Mouse (Mus musculus): ENCODE results near the gene Lmo7.

Gene Lmo7

DNA sequence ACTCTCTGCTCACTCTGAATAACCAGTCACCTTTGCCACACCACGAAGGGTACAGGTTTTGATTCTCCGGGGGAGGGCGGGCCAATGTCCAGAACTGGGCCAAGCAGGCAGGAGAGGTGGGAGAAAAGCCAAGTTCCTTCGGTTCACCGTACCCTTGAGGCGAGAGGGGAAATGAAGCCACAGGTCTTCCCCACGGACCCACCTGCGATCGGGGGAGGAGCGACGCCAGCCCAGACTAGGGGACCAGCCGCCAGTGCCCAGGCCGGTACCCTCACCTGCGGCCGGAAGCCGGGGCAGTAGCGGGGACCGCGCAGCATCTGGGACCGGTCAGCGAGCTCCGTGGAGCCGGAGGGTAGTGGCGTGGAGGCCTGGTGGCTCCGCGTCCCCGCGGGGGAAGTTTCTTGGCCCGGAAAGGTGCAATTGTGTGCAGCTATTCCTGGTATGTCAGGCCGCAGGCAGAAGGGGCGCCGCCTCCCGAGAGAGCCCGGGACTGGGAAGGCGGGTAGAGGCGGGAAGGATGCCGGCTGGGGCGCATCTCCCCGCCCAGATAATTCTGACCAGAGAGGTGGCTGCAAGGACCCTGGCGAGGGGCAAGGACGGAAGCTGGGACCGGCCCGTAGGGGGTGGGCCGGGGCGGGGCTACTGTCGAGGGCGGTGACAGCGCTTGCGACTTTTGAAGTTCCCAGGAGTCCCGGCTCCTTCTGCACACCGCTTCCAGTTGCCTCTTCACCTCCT is at the start of gene Lmo7, which contains the start of gene Gm9922:
Gene Lmo7 (plus strand): TSS at position 721 of the 735 bp plus-strand sequence.
Gene Gm9922 (minus strand): TSS at position 578 of the 735 bp plus-strand sequence.
- DNase-seq (ENCODE audit: low spot score): no peak

DNA sequence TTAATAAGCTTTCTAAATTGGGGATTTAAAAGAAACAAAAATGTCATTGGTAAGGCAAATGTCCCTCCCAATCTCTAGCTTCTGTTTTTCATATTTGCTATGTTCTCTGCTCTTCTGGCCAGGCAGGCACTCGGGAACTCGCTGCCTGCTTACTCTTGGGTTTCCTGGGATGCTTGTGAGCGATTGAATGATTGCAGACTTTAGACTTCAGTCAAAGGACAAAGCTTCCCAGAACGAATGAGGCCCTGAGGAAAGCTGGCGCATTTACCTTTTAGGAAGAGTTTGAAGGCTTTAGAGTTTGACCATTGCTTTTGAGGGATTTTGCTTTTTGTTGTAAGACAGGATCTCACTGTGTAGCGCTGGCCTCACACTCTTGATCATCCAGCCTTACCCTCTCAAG is 42.1 kb upstream of the Lmo7 start:
- no peak for DNase-seq (ENCODE audit: low spot score)

DNA sequence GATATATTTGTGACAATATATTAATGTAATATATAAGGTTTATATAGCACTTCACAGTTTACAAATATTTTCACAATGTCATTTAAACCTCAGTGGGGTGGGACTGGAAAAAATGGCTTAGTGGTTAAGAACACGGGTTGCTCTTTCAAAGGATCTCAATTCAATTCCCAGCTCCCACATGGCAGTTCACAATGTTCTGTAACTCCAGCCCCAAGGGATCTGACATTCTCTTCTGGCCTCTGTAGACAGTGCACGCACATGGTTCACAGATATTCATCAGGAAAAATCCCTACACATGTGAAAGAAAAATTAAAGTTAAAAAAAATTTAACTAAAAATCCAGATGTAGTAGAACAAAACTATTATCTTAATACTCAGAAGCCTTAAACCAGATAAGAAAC is 41.4 kb upstream of the Lmo7 start:
- DNase-seq (ENCODE audit: low spot score): no peak

DNA sequence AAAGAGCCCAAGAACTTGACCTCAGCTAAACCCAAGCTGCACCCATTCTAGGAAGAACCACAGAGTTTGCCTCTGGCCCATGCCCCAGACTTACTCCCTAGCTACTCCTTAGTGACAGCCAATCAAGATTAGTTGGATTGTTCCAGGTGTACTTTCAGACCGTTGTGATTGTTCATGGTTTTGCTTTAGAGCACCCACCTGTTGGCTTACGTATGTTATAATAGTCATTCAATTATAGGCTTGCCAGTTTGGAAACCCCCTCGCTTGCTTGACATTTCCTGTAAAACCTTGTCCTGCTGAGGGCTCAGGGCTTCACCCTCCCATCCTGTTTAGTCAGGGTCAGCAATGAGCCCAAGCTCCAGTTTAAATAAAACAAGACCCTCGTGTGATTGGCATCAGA is 25.3 kb upstream of the Lmo7 start:
- no peak for DNase-seq (ENCODE audit: low spot score)

DNA sequence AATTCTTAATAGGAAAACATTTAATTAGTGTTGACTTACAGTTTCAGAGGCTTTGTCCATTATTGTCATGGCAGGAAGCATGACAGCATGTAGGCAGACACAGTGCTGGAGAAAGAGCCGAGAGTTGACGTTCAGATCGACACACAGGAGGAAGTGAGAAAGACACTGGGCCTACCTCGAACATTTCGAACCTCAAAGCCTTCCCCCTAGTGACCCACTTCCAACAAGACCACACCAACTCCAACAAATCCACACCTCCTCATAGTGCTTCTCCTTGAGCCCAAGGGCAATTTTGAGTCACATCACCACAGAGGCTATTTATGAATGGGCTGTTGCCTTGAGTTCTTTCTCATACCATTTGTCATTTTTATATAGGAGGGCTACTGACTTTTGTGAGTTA is 22.7 kb upstream of the Lmo7 start:
- DNase-seq (ENCODE audit: low spot score): no peak

DNA sequence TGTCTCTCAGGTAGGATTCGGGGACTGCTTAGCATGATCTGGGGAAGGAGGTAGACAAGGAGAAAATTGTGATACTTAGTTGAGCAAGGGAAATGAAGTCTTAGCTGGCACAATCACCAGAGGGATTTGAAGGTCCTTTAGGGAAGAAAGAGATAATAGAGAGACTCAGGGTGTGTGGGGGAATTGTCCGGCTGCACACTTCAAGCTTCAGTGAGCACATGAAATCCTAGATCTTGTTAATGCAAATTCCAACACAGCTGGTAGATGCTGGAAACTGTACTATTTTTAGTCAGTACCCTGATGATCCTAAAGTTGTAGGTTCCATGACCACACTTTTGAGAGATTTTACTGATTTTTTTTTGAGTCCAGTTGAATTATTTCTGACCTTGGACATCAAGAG is 15.3 kb upstream of the Lmo7 start:
- no peak for DNase-seq (ENCODE audit: low spot score)

DNA sequence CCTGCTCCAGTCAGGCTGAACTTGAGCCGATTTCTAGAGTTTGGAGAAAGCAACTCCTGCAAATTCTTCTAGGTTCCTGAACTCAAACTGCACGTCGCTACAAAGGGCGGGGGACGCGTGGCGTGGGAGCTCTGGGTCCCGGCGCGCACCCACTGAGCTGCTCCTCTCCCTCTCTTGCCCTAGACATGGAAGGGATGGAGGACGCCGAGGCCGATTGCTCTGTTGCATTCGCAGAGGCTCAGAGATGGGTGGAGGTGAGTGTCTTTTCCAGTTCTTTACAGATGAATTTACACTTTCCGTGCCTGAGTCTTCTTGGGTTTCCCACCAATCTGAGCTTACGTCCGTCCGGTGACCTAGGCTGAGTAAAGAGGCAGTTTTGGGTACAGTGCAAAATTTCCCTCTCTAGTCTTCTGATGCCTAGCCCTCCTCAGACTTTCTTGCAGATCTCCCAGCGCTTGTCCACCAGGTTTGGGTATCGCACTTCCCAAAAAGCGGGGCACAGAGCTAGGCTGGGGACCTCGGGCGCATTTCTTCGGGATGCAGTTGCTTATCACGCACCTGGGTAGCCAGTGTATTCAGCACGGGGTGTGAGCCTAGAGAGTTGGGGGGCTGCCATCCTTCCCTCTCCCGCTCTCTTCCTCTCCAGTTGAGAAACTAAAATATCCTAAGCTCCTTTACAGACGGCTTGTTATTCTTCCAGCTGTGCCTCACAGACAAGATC is 375 bp downstream of the Lmo7 start:
- no peak for DNase-seq (ENCODE audit: low spot score)

DNA sequence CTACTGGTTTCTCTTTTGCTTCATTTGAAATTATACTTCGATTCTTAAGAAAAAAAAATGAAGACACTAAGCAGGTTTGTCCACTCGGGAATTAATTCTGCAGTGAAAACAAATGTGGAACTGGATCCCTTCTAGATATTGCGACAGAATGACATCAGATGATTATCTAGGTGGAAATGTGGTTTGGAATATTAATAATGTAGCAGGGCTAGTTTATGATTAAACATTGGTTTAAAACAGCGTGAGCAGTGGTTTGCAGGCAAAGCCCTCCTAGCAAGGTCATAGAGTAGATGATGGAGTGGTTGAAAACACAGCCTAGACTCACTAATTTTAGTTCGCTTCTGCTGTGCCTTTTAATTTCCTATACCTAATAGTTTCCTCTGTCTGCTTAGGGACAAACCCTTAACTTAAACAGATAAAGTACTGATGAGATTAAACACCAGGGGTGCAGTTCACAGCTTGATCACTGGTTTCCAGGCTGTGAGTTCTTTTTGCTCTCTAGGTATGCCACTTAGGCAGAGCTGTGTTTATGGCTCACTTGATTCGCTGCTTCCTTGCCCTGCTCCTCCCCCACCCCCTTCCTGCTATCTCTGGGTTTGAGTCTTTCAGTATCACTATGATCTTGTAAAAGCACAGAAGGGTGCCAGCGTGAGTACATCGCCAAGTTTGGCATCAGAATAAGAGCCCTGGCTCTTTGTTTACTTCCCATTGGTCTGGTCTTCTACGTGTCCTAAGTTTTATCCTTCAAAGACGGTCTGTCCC is 4.0 kb downstream of the Lmo7 start:
- DNase-seq (ENCODE audit: low spot score): no peak

DNA sequence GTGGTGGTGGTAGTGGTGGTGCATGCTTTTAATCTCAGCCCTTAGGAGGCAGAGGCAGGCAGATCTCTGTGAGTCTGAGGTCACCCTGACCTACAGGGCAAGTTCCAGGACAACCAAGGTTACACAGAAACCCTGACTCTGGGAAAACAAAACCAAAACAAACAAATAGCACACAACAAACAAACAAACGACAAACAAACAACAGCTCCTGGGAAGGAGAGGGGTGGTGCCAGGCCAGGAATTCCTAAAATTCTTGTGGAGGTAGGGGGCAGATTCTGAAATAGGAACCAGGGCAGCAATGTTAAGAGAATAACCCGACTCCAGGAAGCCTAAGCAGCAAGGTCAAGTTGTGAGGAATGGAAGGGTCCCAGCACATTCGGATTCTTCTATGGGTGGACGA is 7.7 kb downstream of the Lmo7 start:
- no peak for DNase-seq (ENCODE audit: low spot score)

DNA sequence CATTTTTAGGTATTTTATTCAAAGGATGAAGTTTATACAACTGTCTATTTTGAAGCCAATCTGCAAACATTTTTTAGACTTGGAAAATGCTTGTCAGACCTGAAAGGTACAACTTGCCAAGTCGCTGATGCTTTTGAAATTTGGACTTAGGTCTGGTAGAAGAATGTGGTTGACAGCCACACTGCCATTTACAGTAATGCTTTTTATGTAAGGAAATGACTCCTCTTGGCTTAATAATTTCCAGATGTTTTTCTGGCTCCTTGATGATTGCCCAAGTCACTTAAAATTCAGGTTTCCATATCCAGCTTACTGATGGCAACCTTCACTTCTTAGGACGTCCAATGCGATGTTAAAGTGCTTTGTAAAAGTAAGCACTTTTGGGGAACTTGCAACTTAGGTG is 16.9 kb downstream of the Lmo7 start:
- DNase-seq (ENCODE audit: low spot score): no peak

DNA sequence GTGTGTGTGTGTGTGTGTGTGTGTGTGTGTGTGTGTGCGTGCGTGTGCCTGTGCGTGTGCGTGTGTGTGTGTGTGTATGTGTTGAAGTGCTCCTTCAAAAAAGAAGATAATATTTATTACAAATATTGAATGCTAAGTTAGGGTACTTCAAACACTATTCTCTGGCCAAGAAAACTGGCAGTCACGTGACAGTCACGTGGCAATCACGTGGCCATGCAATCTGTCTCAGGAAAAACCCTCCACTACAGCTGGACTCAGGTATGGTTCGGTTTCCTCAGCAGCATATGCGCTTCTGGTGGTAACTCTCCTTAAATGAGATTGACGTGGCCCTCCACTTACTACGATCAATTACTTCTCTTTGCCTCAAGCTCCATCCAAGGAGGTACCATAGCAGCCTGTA is 18.1 kb downstream of the Lmo7 start:
- no peak for DNase-seq (ENCODE audit: low spot score)

DNA sequence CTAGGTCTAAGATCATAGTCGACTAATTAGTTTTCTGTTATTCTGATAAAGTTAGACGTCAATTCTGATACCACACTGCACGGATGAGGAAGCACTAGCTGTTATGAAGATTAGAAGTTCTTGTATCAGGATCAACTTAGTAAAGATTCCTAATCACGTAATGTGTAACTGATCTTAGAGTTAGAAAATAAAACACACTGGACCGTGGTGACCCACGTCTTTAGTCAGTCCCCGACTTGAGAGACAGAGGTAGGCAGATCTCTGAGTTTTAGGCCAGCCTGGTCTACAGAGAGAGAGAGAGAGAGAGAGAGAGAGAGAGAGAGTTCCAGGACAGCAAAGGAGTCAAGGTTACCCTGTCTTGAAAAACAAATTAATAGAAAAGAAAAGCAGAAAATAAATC is 18.7 kb downstream of the Lmo7 start:
- DNase-seq (ENCODE audit: low spot score): no peak

DNA sequence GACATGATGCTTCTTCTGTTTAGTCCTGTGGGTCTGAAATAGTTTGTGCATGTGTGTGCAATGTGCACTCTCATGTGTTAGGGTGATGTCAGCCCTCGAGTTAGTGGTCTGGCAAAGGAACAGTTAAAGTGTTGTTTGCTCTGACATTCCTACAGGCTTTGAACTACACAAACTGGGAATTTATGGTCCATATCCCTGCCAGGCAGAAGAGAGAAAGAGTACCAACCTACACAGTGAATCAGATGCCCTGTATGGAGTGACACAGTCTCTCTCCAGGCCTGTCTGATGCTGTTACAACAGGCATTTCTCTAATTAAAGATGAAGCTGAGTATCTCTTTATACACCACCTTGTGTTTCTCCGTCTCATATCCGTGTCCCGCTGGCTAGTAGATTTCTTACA is 21.2 kb downstream of the Lmo7 start:
- DNase-seq (ENCODE audit: low spot score): no peak

DNA sequence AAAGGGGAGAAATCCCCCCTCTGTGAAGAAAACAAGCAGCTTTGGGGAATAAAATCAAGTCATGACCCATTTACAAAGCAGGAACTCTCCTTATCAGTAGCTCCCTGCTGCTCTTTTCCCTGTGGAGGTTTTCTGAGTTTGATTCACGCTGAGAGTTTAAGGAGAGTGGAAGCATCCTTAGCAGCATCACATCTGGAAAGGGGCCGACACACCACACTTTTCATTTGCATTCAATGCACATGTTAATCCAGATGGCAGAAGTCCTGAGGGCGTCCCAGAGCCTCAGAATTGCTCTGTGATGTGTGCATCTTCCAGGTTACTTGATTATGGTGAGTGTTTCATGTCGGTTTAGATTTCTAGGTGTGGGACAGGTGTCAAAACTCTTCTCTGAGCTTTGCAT is 25.7 kb downstream of the Lmo7 start:
- DNase-seq (ENCODE audit: low spot score): no peak

DNA sequence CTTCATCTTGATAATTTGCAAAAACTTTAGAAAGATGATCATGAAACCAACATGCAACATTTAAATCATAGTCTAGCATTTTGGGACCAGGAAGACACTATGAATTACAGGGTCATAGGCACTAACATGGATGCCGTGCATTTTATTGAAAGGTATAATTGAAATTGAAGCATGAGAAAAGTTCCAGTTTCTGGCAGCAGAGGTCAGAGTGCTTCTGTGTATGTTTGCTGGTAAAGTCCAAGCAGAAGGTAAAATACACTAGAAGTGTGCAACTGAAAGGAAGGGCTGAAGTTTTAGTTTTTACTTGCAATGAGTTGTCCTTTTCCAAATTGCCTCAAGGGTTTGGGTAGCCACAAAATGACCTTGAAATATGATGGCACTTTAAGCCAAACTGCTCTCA is 32.5 kb downstream of the Lmo7 start:
- peak; percentile 6 for DNase-seq (ENCODE audit: low spot score)

DNA sequence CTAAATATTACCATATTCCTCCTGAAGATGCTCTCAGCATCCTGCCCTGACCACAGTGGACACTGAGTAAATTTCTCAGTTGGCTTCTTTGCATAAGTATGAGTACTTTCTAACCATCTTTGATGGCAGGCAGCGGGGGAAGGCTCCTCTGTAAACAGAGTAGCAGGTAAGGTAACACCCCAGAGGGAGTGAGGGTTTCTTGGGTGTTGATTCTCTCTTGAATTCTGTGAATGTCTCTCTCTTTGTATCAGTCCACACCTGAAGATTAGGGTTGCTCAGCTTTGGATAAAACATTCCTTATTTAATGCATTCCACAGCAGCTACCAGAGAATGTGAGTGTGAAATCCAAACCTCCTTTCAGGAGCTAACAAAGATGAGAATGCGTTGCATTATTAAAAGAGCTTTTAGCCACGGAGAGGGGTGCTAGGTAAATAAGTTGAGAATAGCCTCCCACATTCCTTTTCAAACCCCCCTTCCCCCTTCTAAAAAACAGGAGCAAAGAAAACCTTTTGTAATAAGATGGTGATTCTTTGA is 34.1 kb downstream of the Lmo7 start:
- no peak for DNase-seq (ENCODE audit: low spot score)

DNA sequence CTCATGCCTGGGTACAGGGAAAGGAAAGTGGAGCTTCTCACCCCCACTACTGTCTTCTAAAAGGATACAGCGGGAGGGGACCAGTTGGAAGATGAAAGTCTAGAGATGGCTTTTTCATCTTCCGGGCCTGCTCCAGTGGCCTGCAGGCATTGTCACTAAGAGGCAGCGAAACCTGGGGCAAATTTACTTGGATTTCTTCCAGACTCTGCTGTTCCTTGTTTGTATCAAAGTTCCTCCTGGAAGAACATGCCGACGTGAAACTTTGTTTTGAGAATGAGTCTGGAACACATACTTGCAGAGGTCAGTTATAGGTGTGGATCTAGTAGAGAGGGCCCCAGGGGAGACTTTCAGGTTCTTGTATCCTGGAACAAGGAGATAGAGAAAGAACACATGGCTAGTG is 41.6 kb downstream of the Lmo7 start:
- DNase-seq (ENCODE audit: low spot score): no peak

DNA sequence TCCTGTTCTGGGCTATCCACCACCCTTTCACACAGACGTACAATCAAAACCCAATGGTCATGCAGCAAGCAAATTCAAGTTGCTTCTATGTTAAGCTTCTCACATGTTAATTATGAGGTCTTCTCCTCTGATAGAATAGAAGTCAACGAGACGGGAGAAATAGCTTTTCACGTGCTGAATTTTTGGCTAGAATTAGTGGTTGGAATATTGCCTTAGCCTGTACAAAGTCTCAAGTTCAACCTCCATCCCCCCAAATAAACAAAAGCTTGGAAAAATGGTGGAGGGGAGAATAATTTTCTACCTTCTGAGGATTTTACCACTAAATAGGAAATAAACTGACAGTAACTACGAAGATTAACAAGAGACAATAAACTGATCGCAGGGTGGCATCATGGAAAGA is 42.0 kb downstream of the Lmo7 start:
- DNase-seq (ENCODE audit: low spot score): no peak

DNA sequence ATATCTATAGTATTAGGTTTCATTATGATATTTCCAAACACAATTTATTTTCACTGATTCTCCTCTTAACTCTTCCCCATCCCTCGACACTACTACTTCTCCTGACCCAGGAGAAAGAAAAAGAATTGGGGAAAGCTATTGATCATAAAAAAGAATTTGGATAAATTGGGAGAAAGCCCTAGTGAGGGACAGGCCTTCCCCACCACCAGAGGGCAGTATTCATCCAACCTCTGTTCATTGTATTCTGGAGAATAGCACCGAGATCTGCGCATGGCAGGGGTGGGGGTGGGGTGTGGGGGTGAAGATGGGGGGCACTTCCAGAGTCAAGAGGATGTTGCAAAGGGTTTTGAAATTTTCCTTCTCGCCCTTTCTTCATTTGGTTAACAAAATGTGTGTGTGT is 44.9 kb downstream of the Lmo7 start:
- DNase-seq (ENCODE audit: low spot score): no peak

DNA sequence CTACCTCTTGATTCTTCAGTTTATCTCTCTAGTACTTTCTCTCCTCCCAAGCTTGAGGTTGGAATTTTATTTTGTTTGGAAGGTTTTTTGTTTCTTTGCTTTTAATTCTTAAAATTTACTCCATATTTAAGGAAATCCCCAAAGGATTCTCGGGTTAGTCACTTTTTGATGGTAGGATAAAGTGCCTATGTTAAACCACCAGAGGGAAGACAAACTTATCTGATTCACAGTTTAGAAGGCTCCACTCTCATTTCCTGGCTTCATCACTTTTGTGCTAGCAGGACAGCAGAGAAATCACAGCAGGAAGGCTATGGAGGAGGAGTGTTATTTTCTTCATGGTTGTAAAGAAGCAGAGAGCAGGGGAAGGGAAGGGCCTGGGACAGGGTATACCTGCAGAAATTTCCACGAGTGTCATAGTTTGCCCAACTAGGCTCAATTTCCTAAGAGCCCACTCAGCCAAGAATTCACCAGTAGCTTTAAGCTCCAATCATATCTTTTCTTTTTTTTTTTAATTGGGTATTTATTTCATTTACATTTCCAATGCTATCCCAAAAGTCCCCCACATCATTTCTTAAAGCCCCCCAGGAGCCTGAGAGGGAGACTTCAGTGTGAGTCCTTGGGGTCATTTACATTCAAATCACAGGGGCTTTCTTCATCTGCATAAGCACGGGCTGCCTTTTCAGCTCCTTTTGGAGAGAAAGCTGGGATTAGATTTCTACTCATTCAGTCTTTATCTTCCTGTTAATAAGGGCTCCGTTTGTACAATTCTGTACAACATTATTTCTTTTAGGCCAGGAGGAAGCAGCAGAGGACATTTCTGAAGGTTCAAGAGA is 46.8 kb downstream of the Lmo7 start:
- DNase-seq (ENCODE audit: low spot score): no peak

DNA sequence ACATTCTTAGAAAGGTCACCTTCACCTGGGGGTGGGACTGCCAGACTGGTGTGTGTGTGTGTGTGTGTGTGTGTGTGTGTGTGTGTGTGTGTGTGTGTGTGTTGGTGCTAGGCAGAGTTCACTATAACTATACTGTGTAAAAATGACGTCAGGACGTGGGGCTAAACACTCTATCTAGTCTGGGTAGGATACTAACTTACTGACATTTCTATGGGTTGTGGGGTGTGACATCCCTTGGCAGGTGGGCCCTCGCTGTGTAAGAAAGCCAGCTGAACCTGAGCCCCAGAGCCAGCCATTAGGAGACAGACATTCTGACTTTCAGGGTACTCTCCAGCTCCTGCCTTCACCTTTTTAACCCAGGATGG is 47.4 kb downstream of the Lmo7 start:
- DNase-seq (ENCODE audit: low spot score): no peak

DNA sequence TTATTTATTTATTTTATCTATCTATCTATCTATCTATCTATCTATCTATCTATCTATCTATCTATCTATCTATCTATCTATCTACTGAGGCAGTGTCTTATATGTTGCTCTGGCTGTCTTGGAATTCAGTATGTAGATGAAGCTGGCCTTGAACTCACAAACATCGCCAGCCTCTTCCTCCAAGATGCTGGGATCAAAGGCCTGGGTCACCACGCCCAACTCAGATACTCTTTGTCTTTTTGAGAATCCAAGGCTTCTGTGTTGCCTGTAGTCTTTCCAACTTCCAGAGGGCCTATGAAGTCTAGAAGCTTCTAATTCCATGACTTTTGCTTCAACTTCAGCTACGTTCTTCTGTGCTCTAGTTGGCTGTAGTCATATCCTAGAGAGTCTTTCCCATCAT is 48.7 kb downstream of the Lmo7 start:
- DNase-seq (ENCODE audit: low spot score): no peak
